Mouse (Mus musculus): ENCODE measurements around the gene Mapkap1. TPM values are rescaled to one million over a fixed set of nuclear protein-coding genes. Genes with fewer than 3 reads are reported as not detected.

The Mapkap1 gene
- total RNA-seq, 2 experiments from 2014 or later = 64.9 to 70.3 TPM

- no peak for DNase-seq (ENCODE audit: low spot score in 2 of 2)
Observed at GRCm38 (mm10) chr2:34570378-34570777, 163.8 kb downstream of the Mapkap1 start.

- no peak for DNase-seq (ENCODE audit: low spot score in 2 of 2)
Observed at GRCm38 (mm10) chr2:34571096-34571495, 164.5 kb downstream of the Mapkap1 start.

- no peak for DNase-seq (ENCODE audit: low spot score in 2 of 2)
Observed at GRCm38 (mm10) chr2:34573073-34573472, 166.5 kb downstream of the Mapkap1 start.

GRCm38 (mm10) chr2:34588546-34588945, 182.0 kb downstream of the Mapkap1 start:
- peak; percentile 17 to 37 for DNase-seq (ENCODE audit: low spot score in 2 of 2)

GRCm38 (mm10) chr2:34591721-34592360, 185.3 kb downstream of the Mapkap1 start:
- DNase-seq (ENCODE audit: low spot score in 2 of 2) = no peak

GRCm38 (mm10) chr2:34592361-34592960, 185.9 kb downstream of the Mapkap1 start:
- no peak for DNase-seq (ENCODE audit: low spot score in 2 of 2)

- DNase-seq (ENCODE audit: low spot score in 2 of 2) = no peak
Observed at GRCm38 (mm10) chr2:34594001-34594400, 187.4 kb downstream of the Mapkap1 start.

GRCm38 (mm10) chr2:34599606-34600255, 193.2 kb downstream of the Mapkap1 start:
- no peak for DNase-seq (ENCODE audit: low spot score in 2 of 2)

GRCm38 (mm10) chr2:34600734-34601133, 194.2 kb downstream of the Mapkap1 start:
- DNase-seq (ENCODE audit: low spot score in 2 of 2) = no peak

- no peak for DNase-seq (ENCODE audit: low spot score in 2 of 2)
Observed at GRCm38 (mm10) chr2:34602111-34602541, 195.6 kb downstream of the Mapkap1 start.

GRCm38 (mm10) chr2:34602896-34603295, 196.3 kb downstream of the Mapkap1 start:
- no peak for DNase-seq (ENCODE audit: low spot score in 2 of 2)

- DNase-seq (ENCODE audit: low spot score in 2 of 2) = no peak
Observed at GRCm38 (mm10) chr2:34603653-34604214, 197.2 kb downstream of the Mapkap1 start.

GRCm38 (mm10) chr2:34605040-34605439, 198.5 kb downstream of the Mapkap1 start:
- no peak for DNase-seq (ENCODE audit: low spot score in 2 of 2)

GRCm38 (mm10) chr2:34608917-34609316, 202.3 kb downstream of the Mapkap1 start:
- no peak for DNase-seq (ENCODE audit: low spot score in 2 of 2)

- no peak for DNase-seq (ENCODE audit: low spot score in 2 of 2)
Observed at GRCm38 (mm10) chr2:34609516-34609915, 202.9 kb downstream of the Mapkap1 start.

- DNase-seq (ENCODE audit: low spot score in 2 of 2) = no peak
Observed at GRCm38 (mm10) chr2:34620778-34621415, 214.3 kb downstream of the Mapkap1 start.

GRCm38 (mm10) chr2:34621485-34621884, 214.9 kb downstream of the Mapkap1 start:
- no peak for DNase-seq (ENCODE audit: low spot score in 2 of 2)

GRCm38 (mm10) chr2:34622518-34622917, 215.9 kb downstream of the Mapkap1 start:
- DNase-seq (ENCODE audit: low spot score in 2 of 2) = no peak

GRCm38 (mm10) chr2:34623181-34623580, 216.6 kb downstream of the Mapkap1 start:
- DNase-seq (ENCODE audit: low spot score in 2 of 2) = no peak

GRCm38 (mm10) chr2:34624076-34624475, 217.5 kb downstream of the Mapkap1 start:
- no peak for DNase-seq (ENCODE audit: low spot score in 2 of 2)
